Mouse (Mus musculus) liver, embryonic 15.5 days (tissue): ENCODE data around the gene Cdh12. TPM values are rescaled to one million over a fixed set of nuclear protein-coding genes. Genes with fewer than 3 reads are reported as not detected.

Source experiments
- ATAC-seq: fragments of 200-750 bp; cut with Nextera tagmentation; 2 replicates; pipeline ENCODE4 v1.8.0; 2017; ENCODE audit warnings: moderate number of reproducible peaks, mild to moderate bottlenecking, moderate library complexity; ENCODE audit not compliant: insufficient read depth
- H3K27ac ChIP-seq: fragments of 300-500 bp; sonication (generic); replicated peaks from 2 replicates; pipeline ENCODE4 v1.5.1; 2015; ENCODE audit warnings: mild to moderate bottlenecking, inconsistent platforms
- H3K27me3 ChIP-seq: fragments of 300-500 bp; sonication (generic); 2 replicates; pipeline ENCODE4 v1.6.1; 2015; ENCODE audit warnings: mild to moderate bottlenecking, inconsistent platforms
- H3K36me3 ChIP-seq: fragments of 300-500 bp; sonication (generic); replicated peaks from 2 replicates; pipeline ENCODE4 v1.6.1; 2015; ENCODE audit warnings: moderate library complexity, mild to moderate bottlenecking, inconsistent platforms
- H3K4me1 ChIP-seq: fragments of 300-500 bp; sonication (generic); replicated peaks from 2 replicates; pipeline ENCODE4 v1.6.1; 2015; ENCODE audit warnings: inconsistent platforms
- H3K4me2 ChIP-seq: fragments of 300-500 bp; sonication (generic); 2 replicates; pipeline ENCODE4 v1.6.1; 2015; ENCODE audit warnings: moderate library complexity, mild to moderate bottlenecking, inconsistent platforms
- H3K4me3 ChIP-seq: fragments of 300-500 bp; sonication (generic); replicated peaks from 2 replicates; pipeline ENCODE4 v1.5.1; 2015; ENCODE audit warnings: mild to moderate bottlenecking, inconsistent platforms
- H3K9ac ChIP-seq: fragments of 300-500 bp; sonication (generic); 2 replicates; pipeline ENCODE4 v1.6.1; 2015; ENCODE audit warnings: moderate library complexity, mild to moderate bottlenecking, inconsistent platforms
- H3K9me3 ChIP-seq: fragments of 300-500 bp; sonication (generic); replicated peaks from 2 replicates; pipeline ENCODE4 v1.6.1; 2016; ENCODE audit warnings: inconsistent platforms
- WGBS: fragments of 180-500 bp; shearing (Covaris S2); methylation state at CpG from one replicate; pipeline ENCODE4 v1.1.7; 2015; ENCODE audit warnings: mixed read lengths; ENCODE audit not compliant: insufficient replicate concordance; 5-methylcytosine and 5-hydroxymethylcytosine counted together
- polyA plus RNA-seq: library from polyadenylated mRNA; unstranded; fragments of >200 nt; fragmentation: Nextera tagmentation; extraction: Ambion mirVana; gene quantifications from 2 replicates; pipeline ENCODE4 v1.2.1, GENCODE M21; 2015

Cdh12 gene
- polyA plus RNA-seq, 1 experiment from 2014 or later = not detected

DNA sequence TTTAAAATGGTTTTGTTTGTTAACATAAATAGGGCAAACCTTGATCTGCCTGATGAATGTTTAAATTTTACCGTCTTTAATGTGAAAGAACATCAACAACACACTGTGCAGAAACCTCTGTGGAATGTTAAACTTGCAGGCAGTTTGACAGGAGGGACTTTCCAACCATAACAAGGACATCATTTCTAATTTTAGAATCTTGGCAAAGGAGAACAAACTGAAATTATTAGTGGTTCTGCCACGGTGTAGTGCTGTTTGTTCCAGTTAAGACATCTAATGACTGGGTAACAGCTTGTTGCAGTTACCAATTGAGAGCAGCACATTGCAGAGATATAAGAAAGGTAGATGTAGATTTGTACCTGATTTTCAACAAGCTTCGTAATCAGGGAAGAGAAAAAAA lies 453.5 kb downstream of the Cdh12 start:
- H3K4me2 ChIP-seq = no peak overlapping the region
- no peak overlapping the region for H3K4me3 ChIP-seq
- WGBS = 55% methylated on average over 3 of the region's 3 CpGs
- H3K36me3 ChIP-seq = no peaks in the 10 kb centered on the region
- no peak overlapping the region for H3K9ac ChIP-seq
- H3K4me1 ChIP-seq = no peaks in the 10 kb centered on the region
- ATAC-seq = no peak
- no peaks in the 10 kb centered on the region for H3K9me3 ChIP-seq
- H3K27ac ChIP-seq = no peak overlapping the region
- no peaks in the 10 kb centered on the region for H3K27me3 ChIP-seq

DNA sequence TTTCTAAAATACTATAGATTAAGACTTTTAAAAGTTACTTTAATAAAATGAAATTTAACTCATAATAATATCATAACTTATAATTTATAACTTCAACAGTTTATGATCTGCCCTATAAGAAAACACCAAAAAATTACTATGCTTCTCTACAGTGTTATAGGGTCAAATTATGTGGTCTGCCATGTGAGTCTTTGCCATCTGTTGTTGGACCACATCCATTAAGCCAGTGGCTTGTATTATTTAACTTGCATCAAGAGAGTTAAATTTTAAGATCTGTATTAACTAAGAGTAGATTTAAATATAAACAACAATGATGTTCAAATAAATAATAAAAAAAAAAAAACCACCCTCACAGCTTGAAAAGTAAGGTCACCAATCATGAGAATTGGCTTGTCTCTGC lies 479.2 kb downstream of the Cdh12 start:
- Histone ChIP-seq H3K9me3 (no peaks in the 10 kb centered on the region), H3K9ac (no peak overlapping the region), H3K4me2 (no peak overlapping the region), H3K27me3 (no peaks in the 10 kb centered on the region), H3K4me3 (no peak overlapping the region), H3K27ac (no peak overlapping the region), H3K4me1 (no peaks in the 10 kb centered on the region), H3K36me3 (no peaks in the 10 kb centered on the region)
- no peak for ATAC-seq

DNA sequence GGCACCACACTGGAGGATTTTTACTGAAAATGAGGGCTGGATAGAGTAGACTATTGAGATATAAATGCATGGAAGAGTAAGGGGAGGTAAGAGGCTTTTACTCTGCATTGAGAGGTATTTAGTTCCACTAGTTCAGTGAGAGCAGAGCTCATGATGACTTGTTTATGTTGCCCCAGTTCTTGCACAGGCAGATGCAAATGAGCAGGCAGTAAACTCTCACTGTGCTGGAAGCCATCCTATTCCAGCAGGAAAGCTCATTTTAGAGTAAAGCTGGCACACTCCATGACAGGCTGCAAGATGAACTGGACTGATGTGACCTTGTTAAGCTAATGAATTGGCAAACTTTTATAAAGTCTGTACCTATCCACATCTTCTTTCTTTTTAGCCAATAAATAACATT lies 494.9 kb downstream of the Cdh12 start:
- no peaks in the 10 kb centered on the region for H3K9me3 ChIP-seq
- no peak overlapping the region for H3K27ac ChIP-seq
- H3K36me3 ChIP-seq = no peaks in the 10 kb centered on the region
- H3K9ac ChIP-seq = no peak overlapping the region
- H3K4me3 ChIP-seq = no peak overlapping the region
- no peak overlapping the region for H3K4me2 ChIP-seq
- ATAC-seq = no peak
- no peaks in the 10 kb centered on the region for H3K4me1 ChIP-seq
- no peaks in the 10 kb centered on the region for H3K27me3 ChIP-seq

DNA sequence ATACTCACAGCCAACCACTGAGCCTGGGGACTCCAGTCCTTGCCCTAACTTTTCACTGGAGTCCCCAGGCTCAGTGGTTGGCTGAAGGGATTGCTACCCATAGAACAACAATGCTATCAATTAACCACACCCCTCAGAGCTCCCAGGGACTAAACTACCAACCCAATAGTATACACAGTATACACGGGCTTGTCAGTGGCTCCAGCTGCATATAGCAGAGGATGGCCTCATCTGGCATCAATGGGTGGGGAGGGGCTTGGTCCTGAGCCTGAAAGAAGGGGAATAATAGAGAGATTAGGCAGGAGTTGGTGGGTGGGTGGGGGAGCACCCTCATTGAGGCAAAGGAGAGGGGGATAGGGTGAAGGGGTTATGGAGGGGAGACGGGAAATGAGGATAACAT lies 518.4 kb downstream of the Cdh12 start:
- ATAC-seq = no peak
- 33% methylated on average over 2 of the region's 2 CpGs for WGBS
- H3K4me3 ChIP-seq = no peak overlapping the region

DNA sequence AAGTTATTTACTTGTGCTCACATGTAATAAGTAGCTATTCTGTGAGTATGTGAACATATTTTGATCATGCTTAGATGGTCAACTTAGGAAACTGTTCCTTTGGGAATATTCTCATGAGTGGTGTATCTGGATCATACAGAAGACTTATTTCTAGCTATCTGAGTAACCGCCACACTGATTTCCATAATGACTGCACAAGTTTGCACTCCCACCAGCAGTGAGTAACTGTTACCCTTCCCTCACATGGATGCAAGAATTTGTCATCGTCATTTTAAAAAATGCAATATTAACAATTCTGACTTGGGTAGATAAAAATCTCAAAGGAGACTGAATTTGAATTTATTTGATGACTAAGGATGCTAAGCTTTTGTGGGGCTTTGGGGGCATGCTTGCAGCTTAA lies 522.0 kb downstream of the Cdh12 start:
- Histone ChIP-seq H3K9ac (no peak overlapping the region), H3K4me3 (no peak overlapping the region), H3K27me3 (no peaks in the 10 kb centered on the region), H3K36me3 (no peaks in the 10 kb centered on the region), H3K9me3 (no peaks in the 10 kb centered on the region), H3K27ac (no peak overlapping the region), H3K4me2 (no peak overlapping the region), H3K4me1 (no peaks in the 10 kb centered on the region)
- 69% methylated on average over 2 of the region's 2 CpGs for WGBS
- no peak for ATAC-seq

More for the DNA sequence above, 518.4 kb downstream of the Cdh12 start:
- H3K27ac ChIP-seq = no peak overlapping the region
- no peaks in the 10 kb centered on the region for H3K4me1 ChIP-seq
- H3K9ac ChIP-seq = no peak overlapping the region
- H3K4me2 ChIP-seq = no peak overlapping the region
- no peaks in the 10 kb centered on the region for H3K9me3 ChIP-seq
- H3K36me3 ChIP-seq = no peaks in the 10 kb centered on the region
- H3K27me3 ChIP-seq = no peaks in the 10 kb centered on the region

DNA sequence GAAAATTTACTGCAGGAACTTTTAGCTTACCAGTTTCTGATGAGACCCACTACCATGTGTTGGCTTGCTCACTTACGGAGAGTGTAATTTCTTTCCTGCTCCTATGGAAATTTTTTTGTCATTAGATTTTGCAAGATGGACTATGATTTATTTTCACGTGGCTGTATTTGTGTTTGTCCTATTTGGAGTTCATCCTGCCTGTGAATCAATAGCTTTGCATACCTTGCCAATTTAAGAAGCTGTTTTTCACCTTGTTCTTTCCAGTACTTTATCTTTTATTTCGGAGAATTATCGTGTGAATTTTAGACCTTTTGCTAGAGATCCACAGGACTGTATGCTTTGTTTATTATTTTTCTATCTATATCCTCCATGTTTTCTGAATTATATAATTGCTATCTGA lies 551.5 kb downstream of the Cdh12 start:
- no peak overlapping the region for H3K4me3 ChIP-seq
- no peak for ATAC-seq
- no peak overlapping the region for H3K27ac ChIP-seq
- H3K9me3 ChIP-seq = no peaks in the 10 kb centered on the region
- H3K4me2 ChIP-seq = no peak overlapping the region
- H3K4me1 ChIP-seq = no peaks in the 10 kb centered on the region
- no peaks in the 10 kb centered on the region for H3K36me3 ChIP-seq
- H3K9ac ChIP-seq = no peak overlapping the region
- H3K27me3 ChIP-seq = no peaks in the 10 kb centered on the region
- WGBS = 61% methylated on average over 4 of the region's 4 CpGs

DNA sequence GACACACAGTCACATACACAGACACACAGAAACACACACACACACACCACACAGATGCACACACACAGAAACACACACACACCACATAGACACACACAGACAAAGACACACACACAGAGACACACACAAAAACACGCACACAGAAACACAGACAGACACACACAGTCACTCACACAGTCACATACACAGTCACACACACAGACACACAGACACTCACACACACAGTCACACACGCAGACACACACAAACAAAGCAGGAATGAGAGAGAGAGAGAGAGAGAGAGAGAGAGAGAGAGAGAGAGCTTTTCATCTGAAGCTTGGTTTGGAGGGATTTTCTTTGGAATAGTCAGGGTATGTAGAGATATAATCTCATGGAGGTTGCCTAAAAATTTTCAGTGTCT lies 558.9 kb downstream of the Cdh12 start:
- no peak for ATAC-seq

DNA sequence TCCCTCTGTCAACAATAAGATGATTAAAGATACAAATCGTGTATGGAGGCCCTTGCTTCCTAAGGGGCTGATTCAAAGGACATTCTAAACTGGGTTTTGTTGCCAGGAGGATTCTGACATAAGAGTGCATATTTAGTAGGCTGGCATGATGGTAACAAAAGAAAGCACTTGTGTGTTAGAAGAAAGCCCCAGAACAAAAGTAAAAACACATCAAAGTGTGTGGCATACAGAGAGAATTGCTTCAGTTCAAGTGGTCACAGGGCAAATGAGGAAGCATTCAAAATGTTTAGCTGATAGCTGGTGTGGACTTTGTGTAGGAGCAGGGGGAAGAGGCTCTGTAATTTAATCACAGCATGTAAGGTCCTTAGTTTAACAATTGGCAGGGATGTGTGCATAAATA lies 559.4 kb downstream of the Cdh12 start:
- ATAC-seq = no peak
- no peaks in the 10 kb centered on the region for H3K36me3 ChIP-seq
- H3K4me2 ChIP-seq = no peak overlapping the region
- no peaks in the 10 kb centered on the region for H3K4me1 ChIP-seq
- no peak overlapping the region for H3K9ac ChIP-seq
- H3K4me3 ChIP-seq = no peak overlapping the region
- H3K27me3 ChIP-seq = no peaks in the 10 kb centered on the region
- WGBS = 31% methylated on average over 1 of the region's 1 CpGs
- H3K9me3 ChIP-seq = no peaks in the 10 kb centered on the region
- no peak overlapping the region for H3K27ac ChIP-seq

More for the DNA sequence above, 558.9 kb downstream of the Cdh12 start:
- Histone ChIP-seq H3K36me3 (no peaks in the 10 kb centered on the region), H3K4me3 (no peak overlapping the region), H3K27ac (no peak overlapping the region), H3K9me3 (no peaks in the 10 kb centered on the region), H3K4me2 (no peak overlapping the region), H3K27me3 (no peaks in the 10 kb centered on the region), H3K9ac (no peak overlapping the region), H3K4me1 (no peaks in the 10 kb centered on the region)
- 56% methylated on average over 2 of the region's 2 CpGs for WGBS

DNA sequence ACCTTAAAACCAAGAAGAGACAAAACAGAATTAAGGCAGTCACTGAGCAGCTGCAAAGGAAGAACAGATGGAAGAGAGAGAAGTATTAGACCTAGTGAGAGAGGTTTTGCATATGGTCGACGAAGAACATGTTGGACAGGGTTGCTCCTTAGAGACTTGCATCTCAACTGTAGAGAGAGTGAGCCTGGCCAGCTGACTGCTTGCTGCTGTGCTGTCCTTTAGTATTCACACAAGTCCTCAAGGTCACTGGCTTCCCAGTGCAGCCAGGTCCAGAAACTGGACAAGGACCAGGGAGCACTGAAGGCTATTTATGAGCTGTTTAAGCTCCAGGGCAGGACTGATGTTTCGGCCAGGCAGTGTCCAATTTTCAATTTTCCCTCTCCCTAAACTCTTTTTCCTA lies 559.9 kb downstream of the Cdh12 start:
- H3K9me3 ChIP-seq = no peaks in the 10 kb centered on the region
- H3K4me2 ChIP-seq = no peak overlapping the region
- H3K36me3 ChIP-seq = no peaks in the 10 kb centered on the region
- H3K27me3 ChIP-seq = no peaks in the 10 kb centered on the region
- WGBS = 46% methylated on average over 3 of the region's 3 CpGs
- no peak overlapping the region for H3K4me3 ChIP-seq
- no peak for ATAC-seq
- H3K4me1 ChIP-seq = no peaks in the 10 kb centered on the region
- no peak overlapping the region for H3K9ac ChIP-seq
- H3K27ac ChIP-seq = no peak overlapping the region

DNA sequence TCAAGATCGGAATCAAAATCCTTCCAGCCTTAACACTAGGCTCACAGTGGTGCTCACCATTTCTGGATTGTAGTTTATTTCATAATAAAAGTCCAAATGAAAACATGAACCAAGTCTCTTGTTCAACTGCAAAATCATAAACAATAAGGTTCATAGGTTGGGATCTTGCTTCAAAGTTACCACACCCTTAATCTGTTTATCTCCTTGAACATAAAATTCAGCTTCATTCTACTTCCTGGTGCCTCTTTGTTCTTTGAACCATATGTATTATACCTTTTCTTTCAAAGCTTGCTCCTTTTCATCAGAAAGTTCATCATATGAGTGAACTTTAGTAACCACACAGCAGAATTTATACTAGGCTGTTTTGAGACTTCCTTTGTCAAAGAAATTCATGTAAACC lies 614.6 kb downstream of the Cdh12 start:
- Histone ChIP-seq H3K9me3 (no peaks in the 10 kb centered on the region), H3K27ac (no peak overlapping the region), H3K4me3 (no peak overlapping the region), H3K36me3 (no peaks in the 10 kb centered on the region), H3K4me1 (no peaks in the 10 kb centered on the region), H3K27me3 (no peaks in the 10 kb centered on the region), H3K4me2 (no peak overlapping the region), H3K9ac (no peak overlapping the region)
- ATAC-seq = no peak
- WGBS = 54% methylated on average over 1 of the region's 1 CpGs

DNA sequence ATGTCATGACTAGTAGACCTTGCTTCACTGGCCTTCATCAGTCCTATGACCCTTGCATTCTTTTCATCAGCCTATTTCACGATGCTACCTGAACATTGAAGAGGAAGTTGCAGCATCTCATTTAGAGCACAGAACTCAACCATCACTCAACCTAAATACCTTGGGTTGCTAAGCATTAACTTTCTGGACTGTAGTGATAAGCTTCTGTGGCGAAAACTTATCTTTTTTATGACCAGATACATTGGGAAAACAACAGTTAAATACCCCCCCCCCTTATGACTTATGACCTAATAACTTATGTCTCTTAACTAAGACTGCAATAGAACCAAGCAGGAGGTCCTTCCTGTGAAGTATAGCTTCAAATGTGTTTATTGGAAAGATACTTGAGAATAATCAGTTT lies 620.2 kb downstream of the Cdh12 start:
- Histone ChIP-seq H3K36me3 (no peaks in the 10 kb centered on the region), H3K9ac (no peak overlapping the region), H3K4me1 (no peaks in the 10 kb centered on the region), H3K9me3 (no peaks in the 10 kb centered on the region), H3K27ac (no peak overlapping the region), H3K27me3 (no peaks in the 10 kb centered on the region), H3K4me3 (no peak overlapping the region), H3K4me2 (no peak overlapping the region)
- ATAC-seq = no peak
- 34% methylated on average over 2 of the region's 2 CpGs for WGBS

DNA sequence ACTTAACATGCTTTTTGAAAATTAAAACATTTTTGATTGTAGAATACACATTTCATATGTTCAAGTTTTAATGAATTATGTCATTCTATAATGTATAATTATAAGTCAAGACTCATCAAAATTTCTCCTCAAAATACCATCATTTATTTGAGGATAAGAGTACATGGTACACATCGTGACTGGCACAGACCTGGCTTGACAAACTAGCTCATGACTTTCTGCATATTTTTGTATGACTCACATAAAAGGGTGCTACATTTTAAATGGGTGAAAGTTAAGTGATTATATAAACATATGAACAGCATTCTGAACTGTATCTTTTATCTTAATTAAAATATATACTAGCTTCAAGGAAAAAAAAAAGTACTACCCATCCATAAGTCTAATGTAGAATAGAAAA lies 643.8 kb downstream of the Cdh12 start:
- whole genome bisulfite sequencing = 64% methylated on average over 1 of the region's 1 CpGs
- Histone ChIP-seq H3K4me3 (no peak overlapping the region), H3K36me3 (no peaks in the 10 kb centered on the region), H3K9ac (no peak overlapping the region), H3K4me1 (no peaks in the 10 kb centered on the region), H3K27me3 (no peaks in the 10 kb centered on the region), H3K27ac (no peak overlapping the region), H3K9me3 (no peaks in the 10 kb centered on the region), H3K4me2 (no peak overlapping the region)
- ATAC-seq = no peak
